Comparison of ENCODE assay signal across 7 mouse cellular contexts in genomic region chr8:84799136-84799931, GRCm38 (mm10). TPM values are rescaled to one million over a fixed set of nuclear protein-coding genes. Genes with fewer than 3 reads are reported as not detected.
DNase-seq lines count a peak whose midpoint lies in the region; ATAC-seq and TF ChIP-seq lines count a peak whose summit lies in the region.

No protein-coding gene starts in this region.

- no peak for TF ChIP-seq POLR2A in ES-Bruce4 (IDR thresholded peaks at IDR 0.05; ENCODE audit: insufficient read depth, low read length)

- no peaks in the 10 kb centered on the region for H3K4me1 ChIP-seq in ES-Bruce4 (ENCODE audit: control insufficient read depth, insufficient read depth, low read length)
- H3K4me1 ChIP-seq in lung, postnatal 0 days (ENCODE audit: insufficient read depth, low read depth, low read length): peaks cover 8% of the 10 kb centered on the region

- H3K9me3 ChIP-seq in ES-Bruce4 (replicated peaks; ENCODE audit: control insufficient read depth, insufficient read depth, low read length, poor library complexity, severe bottlenecking): no peaks in the 10 kb centered on the region
- H3K9me3 ChIP-seq in lung, postnatal 0 days (ENCODE audit: low read length): no peaks in the 10 kb centered on the region

- H3K27ac ChIP-seq in ES-Bruce4 (ENCODE audit: insufficient read depth, low read length): no peak overlapping the region
- H3K27ac ChIP-seq in lung, postnatal 0 days (ENCODE audit: low read length): peak overlapping the region; percentile 91

- H3K4me3 ChIP-seq in ES-Bruce4 (ENCODE audit: low read depth, low read length): peak overlapping the region; percentile 45
- peak overlapping the region; percentile 83 for H3K4me3 ChIP-seq in lung, postnatal 0 days (ENCODE audit: low read depth, low read length)

- peak; percentile 27 to 31 for DNase-seq in B cell, adult 2 months
- peak; percentile 88 to 89 for DNase-seq in cerebellum, postnatal 10 days
- peak; percentile 57 for DNase-seq in kidney, adult 9 months
- peak; percentile 59 for DNase-seq in lung, postnatal 0 days (ENCODE audit: low spot score)
- DNase-seq in spleen, adult 12 weeks (ENCODE audit: low spot score): peak; percentile 41

- peak; percentile 61 for ATAC-seq in granulocyte monocyte progenitor cell, adult 5-6 weeks (replicated peaks; ENCODE audit: poor library complexity, severe bottlenecking)
- peak; percentile 47 for ATAC-seq in lung, postnatal 0 days

- no peak for TF ChIP-seq EP300 in ES-Bruce4 (IDR thresholded peaks at IDR 0.05; ENCODE audit: insufficient read depth, low read depth, low read length)
- TF ChIP-seq EP300 in lung, postnatal 0 days (IDR thresholded peaks at IDR 0.05): no peak

- peak overlapping the region; percentile 83 for H3K4me2 ChIP-seq in lung, postnatal 0 days (replicated peaks; ENCODE audit: low read depth, low read length)

- under 1% methylated on average over 60 of the region's 108 CpGs for WGBS in lung, postnatal 0 days

- H3K9ac ChIP-seq in ES-Bruce4 (ENCODE audit: low read depth, poor library complexity, severe bottlenecking): peak overlapping the region; percentile 69
- H3K9ac ChIP-seq in lung, postnatal 0 days (replicated peaks; ENCODE audit: low read depth): peak overlapping the region; percentile 77

- H3K36me3 ChIP-seq in ES-Bruce4 (ENCODE audit: control insufficient read depth, insufficient read depth, low read length, poor library complexity, severe bottlenecking): no peaks in the 10 kb centered on the region
- H3K36me3 ChIP-seq in lung, postnatal 0 days (ENCODE audit: insufficient read depth, low read length): 0 out of 2 replicates have a peak, but pooled peaks cover 6% of the 10 kb centered on the region

- TF ChIP-seq CTCF in ES-Bruce4 (IDR thresholded peaks at IDR 0.05; ENCODE audit: low read depth, low read length): no peak
- TF ChIP-seq CTCF in lung, postnatal 0 days (IDR thresholded peaks at IDR 0.05): peak; percentile 42

- peaks cover 17% of the 10 kb centered on the region for H3K27me3 ChIP-seq in ES-Bruce4 (ENCODE audit: control insufficient read depth, insufficient read depth, low read length, poor library complexity, severe bottlenecking)
- H3K27me3 ChIP-seq in lung, postnatal 0 days (replicated peaks; ENCODE audit: insufficient read depth, low read length): no peaks in the 10 kb centered on the region

RNA-seq across cellular contexts. Expression of gene Nfix, which starts 0.8 kb away (rescaled TPM):
- polyA plus RNA-seq in ES-Bruce4 (2011; ENCODE audit: insufficient read depth, insufficient read length, low read depth, missing spikeins): 1.2 and 1.8 TPM in 2 replicates
- 25.7 and 51.2 TPM in 2 replicates for total RNA-seq in granulocyte monocyte progenitor cell, adult 5-6 weeks (2014; fragmentation: Nextera tagmentation)
- total RNA-seq in granulocyte monocyte progenitor cell, adult 5-6 weeks (2017): 9.5 and 12.8 TPM in 2 replicates
- 38.8 and 45.1 TPM in 2 replicates for polyA plus RNA-seq in lung, postnatal 0 days (2015; fragmentation: Nextera tagmentation; extraction: Ambion mirVana)

RNA-seq across cellular contexts. Expression of gene Dand5, which starts 23.3 kb away (rescaled TPM):
- 2.5 and 3.1 TPM in 2 replicates for polyA plus RNA-seq in ES-Bruce4 (2011; ENCODE audit: insufficient read depth, insufficient read length, low read depth, missing spikeins)
- total RNA-seq in granulocyte monocyte progenitor cell, adult 5-6 weeks (2014; fragmentation: Nextera tagmentation): 4.1 and 4.7 TPM in 2 replicates
- total RNA-seq in granulocyte monocyte progenitor cell, adult 5-6 weeks (2017): 3.6 and 3.7 TPM in 2 replicates
- polyA plus RNA-seq in lung, postnatal 0 days (2015; fragmentation: Nextera tagmentation; extraction: Ambion mirVana): 6.2 and 6.8 TPM in 2 replicates

RNA-seq across cellular contexts. Expression of gene Gadd45gip1, which starts 32.0 kb away (rescaled TPM):
- 19.5 and 20.5 TPM in 2 replicates for polyA plus RNA-seq in ES-Bruce4 (2011; ENCODE audit: insufficient read depth, insufficient read length, low read depth, missing spikeins)
- 17.0 and 19.2 TPM in 2 replicates for total RNA-seq in granulocyte monocyte progenitor cell, adult 5-6 weeks (2014; fragmentation: Nextera tagmentation)
- total RNA-seq in granulocyte monocyte progenitor cell, adult 5-6 weeks (2017): 46.2 and 52.4 TPM in 2 replicates
- 24.4 and 24.8 TPM in 2 replicates for polyA plus RNA-seq in lung, postnatal 0 days (2015; fragmentation: Nextera tagmentation; extraction: Ambion mirVana)

RNA-seq across cellular contexts. Expression of gene Rad23a, which starts 41.1 kb away (rescaled TPM):
- 68.0 and 76.1 TPM in 2 replicates for polyA plus RNA-seq in ES-Bruce4 (2011; ENCODE audit: insufficient read depth, insufficient read length, low read depth, missing spikeins)
- 41.8 TPM in 2 replicates for total RNA-seq in granulocyte monocyte progenitor cell, adult 5-6 weeks (2014; fragmentation: Nextera tagmentation)
- total RNA-seq in granulocyte monocyte progenitor cell, adult 5-6 weeks (2017): 20.1 and 21.4 TPM in 2 replicates
- 77.9 and 85.7 TPM in 2 replicates for polyA plus RNA-seq in lung, postnatal 0 days (2015; fragmentation: Nextera tagmentation; extraction: Ambion mirVana)

RNA-seq across cellular contexts. Expression of gene Calr, which starts 47.4 kb away (rescaled TPM):
- 507 and 546 TPM in 2 replicates for polyA plus RNA-seq in ES-Bruce4 (2011; ENCODE audit: insufficient read depth, insufficient read length, low read depth, missing spikeins)
- 1,333 and 1,645 TPM in 2 replicates for total RNA-seq in granulocyte monocyte progenitor cell, adult 5-6 weeks (2014; fragmentation: Nextera tagmentation)
- 4,572 and 4,672 TPM in 2 replicates for total RNA-seq in granulocyte monocyte progenitor cell, adult 5-6 weeks (2017)
- polyA plus RNA-seq in lung, postnatal 0 days (2015; fragmentation: Nextera tagmentation; extraction: Ambion mirVana): 318 and 405 TPM in 2 replicates

Comparison
In these comparisons a context has a peak if more than half of its experiments do, and no peak if none do; other contexts are left out.
1. DNase-seq: peak in every context shown above with its lines; median percentile 88 in cerebellum, postnatal 10 days; 59 in lung, postnatal 0 days; 57 in kidney, adult 9 months; 41 in spleen, adult 12 weeks; 29 in B cell, adult 2 months.
2. RNA of gene Nfix, which starts 0.8 kb away (polyA plus RNA-seq): 38.8 to 45.1 TPM in lung, postnatal 0 days; 1.2 to 1.8 TPM in ES-Bruce4; every median in the first group is over 10 times any median in the second.